Mouse (Mus musculus) left cerebral cortex, adult 2 months (tissue): Measurements from ENCODE around the gene Glod4. TPM values are rescaled to one million over a fixed set of nuclear protein-coding genes. Genes with fewer than 3 reads are reported as not detected.

Experiments used
- DNase-seq, 2 experiments: peaks; one replicate each; pipeline ENCODE4 v3.0.0; 2021 to 2022; ENCODE audit warnings: low spot score in 2 of 2, mixed read lengths in 1 of 2; ENCODE audit errors: extremely low spot score in 1 of 2
- H3K27ac ChIP-seq: fragments of 200-600 bp; 2 replicates; pipeline ENCODE4 v1.8.1; 2022
- H3K4me3 ChIP-seq: fragments of 200-600 bp; 2 replicates; pipeline ENCODE4 v1.8.1; 2022
- CTCF ChIP-seq: fragments of 200-600 bp; IDR thresholded peaks from 2 replicates; pipeline ENCODE4 v1.8.1; 2022; ENCODE audit warnings: antibody characterized with exemption, mild to moderate bottlenecking, moderate library complexity
- intact Hi-C: fragments of 180-260 bp; cut with DNase I; formaldehyde crosslinking; loops from one replicate; pipeline ENCODE4 v1.15.1; 2025
- total RNA-seq, 2 experiments: library from RNA; stranded (reverse); gene quantifications; 2 replicates each; pipeline ENCODE4 v1.2.3; 2021

The Glod4 gene
- total RNA-seq, 2 experiments from 2014 or later = 48.1 to 58.1 TPM

DNA sequence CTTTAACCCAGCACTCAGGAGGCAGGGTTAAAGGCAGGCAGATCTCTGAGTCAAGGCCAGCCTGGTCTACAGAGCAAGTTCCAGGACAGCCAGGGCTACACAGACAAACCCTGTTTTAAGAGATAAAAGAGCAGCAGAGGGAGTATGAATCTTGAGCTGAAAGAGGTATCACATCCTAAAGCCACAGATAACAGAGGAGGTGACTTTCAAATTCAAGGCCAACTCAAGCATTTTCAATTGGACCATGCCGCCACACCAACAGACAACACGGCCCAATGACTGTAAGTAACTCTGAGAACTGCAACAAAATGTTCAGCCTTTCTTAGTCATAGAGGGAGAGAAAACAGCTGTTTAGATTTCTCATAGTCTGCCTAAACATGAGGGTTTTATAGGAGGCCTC, 89.3 kb downstream of the Glod4 start:
- Histone ChIP-seq H3K27ac (no peak overlapping the region), H3K4me3 (no peak overlapping the region)
- TF ChIP-seq CTCF = no peak
- no peak for DNase-seq
- intact Hi-C loops = no loop called here

DNA sequence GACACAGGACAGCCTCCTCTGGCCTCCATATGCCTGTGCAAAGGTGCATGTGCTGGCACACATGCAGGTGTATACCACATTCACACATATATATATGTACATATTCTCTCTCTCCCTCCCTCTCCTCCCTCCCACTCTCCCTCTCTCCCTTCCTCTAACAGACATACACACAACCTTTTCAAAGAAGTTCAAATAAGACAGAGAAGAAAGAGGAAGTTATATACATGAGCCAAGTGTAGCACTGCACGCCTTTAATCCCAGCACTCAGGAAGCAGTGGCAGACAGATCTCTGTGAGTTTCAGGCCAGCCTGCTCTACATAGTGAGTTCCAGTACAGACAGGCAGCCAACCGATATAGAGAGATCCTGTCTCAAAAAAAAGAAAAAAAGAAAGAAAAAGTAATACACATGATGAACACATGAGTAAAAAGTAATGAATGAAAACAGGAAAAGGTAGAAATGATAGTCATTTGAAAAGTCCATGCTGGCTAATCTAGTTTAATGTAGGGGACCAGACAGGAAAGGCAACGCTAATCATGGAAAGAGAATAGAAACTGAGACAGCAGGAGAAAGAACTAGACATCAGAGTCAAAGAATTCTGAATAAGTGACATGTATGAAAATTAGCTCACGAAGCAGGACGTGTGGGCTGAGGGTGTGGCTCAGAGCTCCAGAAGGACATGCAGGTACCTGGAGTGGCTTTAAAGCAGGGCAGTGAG, 90.1 kb downstream of the Glod4 start:
- Histone ChIP-seq H3K27ac (no peak overlapping the region), H3K4me3 (no peak overlapping the region)
- no peak for TF ChIP-seq CTCF
- no peak for DNase-seq
- intact Hi-C loops = no loop called here

DNA sequence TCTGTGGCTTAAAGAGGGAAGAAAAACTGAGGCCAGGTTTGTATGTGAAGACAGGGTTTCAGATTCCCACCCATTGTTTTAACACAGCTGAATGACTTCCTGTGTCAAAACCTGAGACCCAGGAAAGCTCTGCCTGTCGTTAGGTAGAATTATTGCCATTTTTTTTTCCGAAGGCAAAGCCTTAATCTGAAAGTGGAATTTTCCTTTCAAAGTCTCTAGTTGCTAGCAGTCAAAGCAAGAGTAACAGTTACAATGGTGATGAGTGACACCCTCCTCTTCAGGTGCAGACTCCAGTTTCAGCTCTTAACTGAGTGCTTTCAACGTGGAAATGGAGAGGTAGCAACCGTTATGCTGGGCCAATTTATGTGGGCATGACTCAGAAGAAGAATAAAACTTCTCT, 92.5 kb downstream of the Glod4 start:
- Histone ChIP-seq H3K27ac (no peak overlapping the region), H3K4me3 (no peak overlapping the region)
- intact Hi-C loops = no loop called here
- DNase-seq = no peak
- TF ChIP-seq CTCF = no peak

DNA sequence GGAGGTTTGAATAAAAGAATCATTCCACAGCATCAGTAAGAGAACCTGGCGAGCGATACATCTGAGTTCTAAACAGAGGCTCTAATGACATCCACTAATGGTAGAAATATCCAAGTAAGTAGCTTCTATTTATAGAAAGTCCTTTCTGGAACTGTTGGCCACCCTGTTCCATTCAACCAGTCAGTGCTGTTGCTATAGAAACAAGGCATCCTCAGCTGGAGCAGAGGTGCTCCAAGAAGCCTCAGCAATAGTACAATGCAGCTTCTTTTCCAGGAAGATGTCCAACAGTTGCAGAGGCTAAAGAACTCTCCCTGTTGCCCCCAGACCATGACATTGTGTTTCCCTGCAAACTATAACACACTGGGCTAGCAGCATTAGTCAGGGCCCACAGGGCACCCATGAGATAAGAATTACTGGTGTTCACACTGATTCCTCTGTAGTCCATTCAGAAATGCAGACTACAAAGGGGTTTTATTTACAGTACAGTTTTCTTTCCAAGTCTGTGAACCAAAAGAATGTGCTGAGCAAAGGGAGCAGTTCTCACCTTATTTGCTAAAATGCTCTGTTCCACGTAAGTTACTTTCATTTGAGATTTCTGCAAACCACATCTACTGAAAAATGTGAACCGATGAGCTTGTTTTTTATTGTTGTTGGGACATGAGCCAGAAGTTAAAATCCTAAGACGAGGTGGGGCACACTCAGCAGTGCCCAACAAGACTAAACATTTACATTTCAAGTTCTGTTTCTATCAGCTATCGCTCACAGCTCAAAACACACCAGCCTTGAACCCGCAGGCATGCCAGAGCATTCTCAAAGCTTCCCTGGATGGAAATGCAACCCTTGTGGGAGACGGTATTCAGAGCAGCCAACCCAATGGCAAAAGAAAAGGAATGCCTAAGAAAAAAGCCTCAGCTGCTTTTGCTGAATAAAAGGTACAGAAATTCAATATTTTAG, 95.2 kb downstream of the Glod4 start:
- H3K27ac ChIP-seq = peak overlapping the region; percentile 24
- no peak overlapping the region for H3K4me3 ChIP-seq
- TF ChIP-seq CTCF = no peak
- DNase-seq = no peak
- intact Hi-C loops = no loop called here

DNA sequence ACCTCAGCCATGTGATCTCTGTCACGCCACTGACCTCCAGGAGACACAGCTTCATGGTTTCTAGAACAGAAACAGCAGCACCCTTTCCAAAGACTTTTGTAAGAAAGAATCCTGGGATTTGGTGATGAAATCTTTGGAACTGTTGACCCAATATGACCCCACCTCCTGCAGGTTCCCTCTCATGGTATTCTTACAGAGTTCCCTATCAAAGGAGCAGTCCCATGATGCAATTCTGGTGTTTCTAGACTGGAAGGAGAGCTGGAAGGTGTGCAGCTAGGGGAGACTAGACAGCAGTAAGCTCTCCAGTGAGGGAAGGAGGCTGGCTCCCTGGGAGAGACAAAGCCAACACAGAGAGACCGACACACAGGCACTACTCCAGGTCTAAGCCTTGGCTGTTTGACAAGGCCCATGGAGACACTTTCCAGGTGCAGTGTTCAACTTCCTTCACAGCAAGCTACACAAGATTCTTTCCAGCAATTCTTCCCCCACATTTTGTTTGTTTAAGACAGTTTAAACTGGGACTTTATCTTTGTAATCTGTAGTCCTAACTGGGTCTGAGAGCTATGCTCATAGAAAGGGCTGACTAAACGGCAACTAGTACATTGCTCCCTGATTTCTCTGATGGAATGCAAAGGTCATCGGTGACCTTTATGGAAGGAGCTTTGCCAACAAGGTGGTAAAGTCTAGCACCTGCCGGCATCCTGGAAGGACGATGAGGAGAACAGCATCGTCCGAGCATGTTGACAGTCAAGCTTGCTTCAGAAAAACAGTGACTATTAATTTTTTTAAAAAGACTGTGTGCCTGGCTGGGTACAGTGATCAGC, 97.1 kb downstream of the Glod4 start:
- Histone ChIP-seq H3K4me3 (no peak overlapping the region), H3K27ac (no peak overlapping the region)
- TF ChIP-seq CTCF = no peak
- DNase-seq = no peak
- intact Hi-C loops = no loop called here

DNA sequence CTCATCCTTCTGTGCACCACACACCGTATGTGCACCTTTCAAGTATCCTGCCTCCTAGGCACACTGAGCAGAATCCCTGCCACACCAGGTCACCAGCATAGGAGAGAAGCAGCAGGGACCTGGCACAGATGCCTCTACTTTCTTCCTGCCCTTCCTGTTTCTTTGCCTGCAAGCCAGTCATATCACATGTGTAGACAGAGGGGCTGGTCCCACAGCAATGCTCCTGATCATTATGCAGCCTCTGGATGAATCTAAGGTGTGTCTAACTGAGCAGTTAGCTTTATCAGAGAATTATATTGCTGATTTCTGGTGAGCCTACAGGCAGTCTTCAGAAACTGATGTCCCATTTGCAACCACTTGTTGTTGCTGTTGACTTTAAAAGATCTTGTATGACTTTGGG, 98.4 kb downstream of the Glod4 start:
- no peak for DNase-seq
- no peak for TF ChIP-seq CTCF
- Histone ChIP-seq H3K4me3 (no peak overlapping the region), H3K27ac (no peak overlapping the region)
- intact Hi-C loops = no loop called here

DNA sequence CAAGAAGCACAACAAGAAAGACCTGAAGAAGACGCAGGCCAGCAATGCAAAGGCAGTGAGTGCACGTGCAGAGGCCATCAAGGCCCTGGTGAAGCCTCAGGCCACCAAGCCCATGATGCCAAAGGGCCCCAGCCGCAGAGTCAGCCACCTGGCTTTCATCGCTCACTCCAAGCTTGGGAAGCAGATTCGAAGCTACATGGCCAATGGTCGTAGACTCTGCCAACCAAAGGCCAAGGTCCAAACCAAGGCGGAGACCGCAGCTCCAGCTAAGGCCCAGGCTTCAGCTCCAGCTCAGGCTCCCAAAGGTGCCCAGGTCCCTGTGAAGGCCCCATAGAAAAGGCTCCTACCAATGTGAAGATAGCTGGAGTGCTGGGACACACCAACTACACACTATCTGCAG, 99.1 kb downstream of the Glod4 start:
- no peak for DNase-seq

DNA sequence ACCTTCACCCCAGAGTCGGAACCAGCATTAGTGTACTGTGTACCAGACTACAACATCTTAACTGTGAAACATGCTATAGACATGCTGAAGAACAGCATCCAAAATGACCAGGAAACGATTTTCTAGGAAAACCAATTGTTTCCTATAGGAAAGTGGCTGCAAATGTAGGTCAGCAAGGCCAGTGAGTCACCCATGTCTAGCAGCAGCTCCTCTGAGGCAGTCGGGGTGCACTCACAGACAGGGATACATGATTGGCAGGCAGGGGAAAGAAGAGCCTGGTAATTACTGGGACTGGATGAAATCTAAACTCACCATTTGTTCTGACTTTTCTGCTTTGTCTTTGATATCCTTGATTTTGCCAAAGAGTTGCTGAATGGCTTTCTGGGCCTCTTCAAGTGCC, 105.5 kb downstream of the Glod4 start:
- intact Hi-C loops = no loop called here
- Histone ChIP-seq H3K27ac (no peak overlapping the region), H3K4me3 (no peak overlapping the region)
- no peak for TF ChIP-seq CTCF
- DNase-seq = no peak

More for the DNA sequence above, 99.1 kb downstream of the Glod4 start:
- Histone ChIP-seq H3K27ac (no peak overlapping the region), H3K4me3 (no peak overlapping the region)
- no peak for TF ChIP-seq CTCF
- intact Hi-C loops = no loop called here

DNA sequence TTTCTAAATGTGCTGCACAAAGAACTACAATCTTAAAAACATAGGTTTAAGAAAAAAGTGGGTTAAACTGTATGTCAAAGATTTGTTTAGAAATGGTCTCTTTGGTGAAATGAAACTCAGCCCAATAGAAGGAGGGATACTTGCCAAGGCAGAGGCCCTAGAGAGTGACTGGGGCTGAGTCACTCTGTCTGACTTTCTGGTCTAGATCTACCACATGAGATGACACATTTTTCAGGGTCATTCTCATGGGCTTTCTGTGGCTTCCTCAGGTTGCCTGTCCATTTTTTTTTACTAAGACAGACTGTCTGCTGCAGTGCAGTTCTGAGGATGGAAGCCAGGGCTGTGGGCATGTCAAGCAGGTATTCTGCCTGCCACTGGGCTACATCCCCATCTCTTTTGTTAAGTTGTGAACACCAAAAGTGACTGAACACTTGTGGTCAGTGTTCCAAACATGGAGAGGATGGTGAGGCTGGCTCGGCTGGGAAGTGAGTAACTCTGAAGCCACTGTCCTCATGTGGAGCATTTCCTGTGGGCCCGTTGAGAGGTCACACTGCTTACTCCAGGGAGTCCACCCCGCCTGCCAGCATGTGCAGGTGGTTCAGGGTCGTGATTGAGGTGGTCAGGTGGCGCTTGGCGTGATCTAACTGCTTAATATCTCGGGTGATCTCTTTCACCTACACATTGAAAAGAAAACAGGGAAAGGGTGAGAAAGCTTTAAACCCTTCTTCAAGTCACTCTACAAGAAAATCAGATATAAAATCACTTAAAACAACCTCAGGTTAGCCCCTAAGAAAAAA, 107.7 kb downstream of the Glod4 start:
- intact Hi-C loops = no loop called here

DNA sequence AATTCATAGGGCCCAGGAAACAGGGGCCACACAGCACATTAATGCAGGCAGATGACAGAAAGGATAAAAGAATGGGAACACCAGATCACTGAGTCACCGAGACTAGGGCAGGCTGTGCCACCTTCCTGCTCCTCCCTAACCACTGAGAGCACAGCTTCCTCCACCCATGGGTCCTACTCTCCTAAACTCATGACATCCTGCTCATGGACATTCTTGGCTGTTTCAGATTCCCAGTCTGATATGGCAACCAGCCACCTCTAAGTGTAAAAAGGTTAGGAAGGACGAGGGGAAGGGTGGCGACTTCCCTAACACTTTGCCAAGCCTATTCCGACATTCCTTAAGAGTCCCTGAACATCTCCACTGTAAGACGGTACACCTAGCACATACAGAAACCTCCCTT, 112.7 kb downstream of the Glod4 start:
- no peak overlapping the region for H3K4me3 ChIP-seq
- no peak for TF ChIP-seq CTCF
- no peak overlapping the region for H3K27ac ChIP-seq
- DNase-seq = no peak
- intact Hi-C loops = no loop called here

More for the DNA sequence above, 107.7 kb downstream of the Glod4 start:
- Histone ChIP-seq H3K27ac (no peak overlapping the region), H3K4me3 (no peak overlapping the region)
- DNase-seq = no peak
- no peak for TF ChIP-seq CTCF

DNA sequence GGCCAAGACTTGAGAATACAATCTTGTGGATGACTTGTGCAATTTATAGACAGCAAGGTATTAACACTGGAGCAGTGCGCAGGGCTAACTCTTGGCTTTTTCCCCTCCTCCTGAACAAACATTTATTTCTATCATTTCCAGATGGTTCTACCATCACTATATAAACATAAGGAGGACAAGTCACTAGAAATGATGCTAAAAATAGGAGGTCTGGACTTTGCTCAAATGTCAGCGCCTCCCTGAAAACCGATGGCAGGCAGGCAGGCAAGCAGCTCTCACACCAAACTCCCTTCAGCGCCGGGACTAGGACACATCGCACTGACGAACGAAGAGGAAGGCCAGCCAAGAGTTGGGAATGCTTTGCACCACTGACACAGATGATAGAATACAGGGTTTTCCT, 118.1 kb downstream of the Glod4 start:
- no peak for DNase-seq
- intact Hi-C loops = no loop called here
- Histone ChIP-seq H3K4me3 (no peak overlapping the region), H3K27ac (no peak overlapping the region)
- no peak for TF ChIP-seq CTCF
